Mouse (Mus musculus) hindbrain, embryonic 12.5 days (tissue): ENCODE results near the gene Cox10. TPM values are rescaled to one million over a fixed set of nuclear protein-coding genes. Genes with fewer than 3 reads are reported as not detected.
A peak's percentile ranks its signal among the peaks of the same experiment; 100 is the strongest.

Experiments
- ATAC-seq: fragments of 200-750 bp; cut with Nextera tagmentation; 2 replicates; pipeline ENCODE4 v1.8.0; 2017; ENCODE audit warnings: moderate TSS enrichment; ENCODE audit not compliant: low FRiP score
- H3K27ac ChIP-seq: fragments of 300-500 bp; sonication (generic); 2 replicates; pipeline ENCODE4 v1.5.1; 2016; ENCODE audit warnings: mild to moderate bottlenecking
- H3K27me3 ChIP-seq: fragments of 300-500 bp; sonication (generic); 2 replicates; pipeline ENCODE4 v1.6.1; 2016; ENCODE audit warnings: mild to moderate bottlenecking
- H3K36me3 ChIP-seq: fragments of 300-500 bp; sonication (generic); 2 replicates; pipeline ENCODE4 v1.6.1; 2016; ENCODE audit warnings: mild to moderate bottlenecking
- H3K4me1 ChIP-seq: fragments of 300-500 bp; sonication (generic); 2 replicates; pipeline ENCODE4 v1.6.1; 2016
- H3K4me2 ChIP-seq: fragments of 300-500 bp; sonication (generic); replicated peaks from 2 replicates; pipeline ENCODE4 v1.6.1; 2016; ENCODE audit warnings: mild to moderate bottlenecking
- H3K4me3 ChIP-seq: fragments of 300-500 bp; sonication (generic); 2 replicates; pipeline ENCODE4 v1.5.1; 2016; ENCODE audit warnings: mild to moderate bottlenecking
- H3K9ac ChIP-seq: fragments of 300-500 bp; sonication (generic); 2 replicates; pipeline ENCODE4 v1.6.1; 2016; ENCODE audit warnings: mild to moderate bottlenecking, moderate library complexity
- H3K9me3 ChIP-seq: fragments of 300-500 bp; sonication (generic); replicated peaks from 2 replicates; pipeline ENCODE4 v1.6.1; 2016; ENCODE audit warnings: mild to moderate bottlenecking
- WGBS: fragments of 180-500 bp; shearing (Covaris S2); methylation state at CpG from one replicate; pipeline ENCODE4 v1.1.7; 2016; 5-methylcytosine and 5-hydroxymethylcytosine counted together
- polyA plus RNA-seq: library from polyadenylated mRNA; unstranded; fragments of >200 nt; fragmentation: Nextera tagmentation; extraction: Ambion mirVana; gene quantifications from 2 replicates; pipeline ENCODE4 v1.2.1, GENCODE M21; 2016

Gene Cox10
- polyA plus RNA-seq, 1 experiment from 2014 or later = 19.8 TPM

- Histone ChIP-seq H3K27ac (0 out of 2 replicates have a peak overlapping the region, but pooled peaks have one; percentile 24), H3K27me3 (no peaks in the 10 kb centered on the region; the same call in 1 of the 2 replicates), H3K4me1 (peaks cover 23% of the 10 kb centered on the region), H3K9ac (no peak overlapping the region), H3K36me3 (peaks cover 3% of the 10 kb centered on the region; the same call in 1 of the 2 replicates), H3K9me3 (no peaks in the 10 kb centered on the region), H3K4me2 (no peak overlapping the region), H3K4me3 (no peak overlapping the region)
- peak; percentile 59 for ATAC-seq
- WGBS = 31% methylated on average over 11 of the region's 11 CpGs
These were observed 109.9 kb downstream of the Cox10 start for GRCm38 (mm10) chr11:63969205-63969910.

- Histone ChIP-seq H3K27me3 (no peaks in the 10 kb centered on the region; the same call in 1 of the 2 replicates), H3K9ac (no peak overlapping the region), H3K4me3 (no peak overlapping the region), H3K36me3 (peaks cover 7% of the 10 kb centered on the region), H3K27ac (no peak overlapping the region), H3K4me2 (no peak overlapping the region), H3K4me1 (peaks cover 23% of the 10 kb centered on the region), H3K9me3 (no peaks in the 10 kb centered on the region)
- 31% methylated on average over 3 of the region's 3 CpGs for WGBS
- ATAC-seq = no peak
These were observed 110.8 kb downstream of the Cox10 start for GRCm38 (mm10) chr11:63968388-63969035.

GRCm38 (mm10) chr11:63967641-63968387 is 111.5 kb downstream of the Cox10 start:
- 81% methylated on average over 9 of the region's 9 CpGs for WGBS
- no peaks in the 10 kb centered on the region for H3K9me3 ChIP-seq
- H3K4me3 ChIP-seq = no peak overlapping the region
- ATAC-seq = no peak
- no peaks in the 10 kb centered on the region; the same call in 1 of the 2 replicates for H3K27me3 ChIP-seq
- peaks cover 9% of the 10 kb centered on the region for H3K36me3 ChIP-seq
- peaks cover 23% of the 10 kb centered on the region for H3K4me1 ChIP-seq
- no peak overlapping the region for H3K4me2 ChIP-seq
- H3K9ac ChIP-seq = no peak overlapping the region
- no peak overlapping the region for H3K27ac ChIP-seq

GRCm38 (mm10) chr11:63965437-63965836 is 113.8 kb downstream of the Cox10 start:
- 82% methylated on average over 5 of the region's 5 CpGs for WGBS

GRCm38 (mm10) chr11:63957207-63957606 is 122.1 kb downstream of the Cox10 start:
- WGBS = 39% methylated on average over 3 of the region's 4 CpGs
- H3K36me3 ChIP-seq = no peaks in the 10 kb centered on the region
- no peak overlapping the region for H3K4me3 ChIP-seq
- H3K4me2 ChIP-seq = no peak overlapping the region
- no peak for ATAC-seq
- no peaks in the 10 kb centered on the region for H3K27me3 ChIP-seq
- peaks cover 21% of the 10 kb centered on the region for H3K4me1 ChIP-seq
- no peaks in the 10 kb centered on the region for H3K9me3 ChIP-seq
- H3K9ac ChIP-seq = no peak overlapping the region
- no peak overlapping the region for H3K27ac ChIP-seq

More at GRCm38 (mm10) chr11:63965437-63965836, 113.8 kb downstream of the Cox10 start:
- H3K9ac ChIP-seq = no peak overlapping the region
- H3K27ac ChIP-seq = no peak overlapping the region
- peaks cover 23% of the 10 kb centered on the region for H3K4me1 ChIP-seq
- no peaks in the 10 kb centered on the region; the same call in 1 of the 2 replicates for H3K27me3 ChIP-seq
- no peak overlapping the region for H3K4me3 ChIP-seq
- H3K36me3 ChIP-seq = peaks cover 9% of the 10 kb centered on the region
- H3K4me2 ChIP-seq = no peak overlapping the region
- H3K9me3 ChIP-seq = no peaks in the 10 kb centered on the region
- no peak for ATAC-seq

- no peaks in the 10 kb centered on the region for H3K9me3 ChIP-seq
- no peak overlapping the region for H3K4me3 ChIP-seq
- no peak overlapping the region for H3K9ac ChIP-seq
- 20% methylated on average over 7 of the region's 7 CpGs for WGBS
- no peaks in the 10 kb centered on the region for H3K27me3 ChIP-seq
- no peak overlapping the region for H3K27ac ChIP-seq
- no peak overlapping the region for H3K4me2 ChIP-seq
- no peaks in the 10 kb centered on the region for H3K36me3 ChIP-seq
- ATAC-seq = no peak
- H3K4me1 ChIP-seq = peaks cover 25% of the 10 kb centered on the region
These were observed 122.5 kb downstream of the Cox10 start for GRCm38 (mm10) chr11:63956748-63957147.

- no peak overlapping the region for H3K4me2 ChIP-seq
- no peak for ATAC-seq
- H3K9me3 ChIP-seq = no peaks in the 10 kb centered on the region
- H3K9ac ChIP-seq = no peak overlapping the region
- no peaks in the 10 kb centered on the region for H3K36me3 ChIP-seq
- WGBS = 90% methylated on average over 2 of the region's 2 CpGs
- H3K4me1 ChIP-seq = peaks cover 30% of the 10 kb centered on the region
- H3K27ac ChIP-seq = no peak overlapping the region
- H3K27me3 ChIP-seq = peaks cover 15% of the 10 kb centered on the region
- H3K4me3 ChIP-seq = no peak overlapping the region
These were observed 125.4 kb downstream of the Cox10 start for GRCm38 (mm10) chr11:63953887-63954286.

- Histone ChIP-seq H3K9ac (no peak overlapping the region), H3K4me3 (no peak overlapping the region), H3K27ac (no peak overlapping the region), H3K36me3 (no peaks in the 10 kb centered on the region), H3K4me1 (peaks cover 30% of the 10 kb centered on the region), H3K4me2 (peak overlapping the region; percentile 47; the same call in 1 of the 2 replicates), H3K27me3 (peaks cover 15% of the 10 kb centered on the region), H3K9me3 (no peaks in the 10 kb centered on the region)
- ATAC-seq = no peak
- whole genome bisulfite sequencing = 18% methylated on average over 4 of the region's 4 CpGs
These were observed 126.5 kb downstream of the Cox10 start for GRCm38 (mm10) chr11:63952743-63953191.

GRCm38 (mm10) chr11:63951831-63952631 is 127.2 kb downstream of the Cox10 start:
- Histone ChIP-seq H3K9ac (peak overlapping the region; percentile 10; the same call in 1 of the 2 replicates), H3K9me3 (no peaks in the 10 kb centered on the region), H3K27ac (peak overlapping the region; percentile 4), H3K4me2 (peak overlapping the region; percentile 47), H3K27me3 (peaks cover 15% of the 10 kb centered on the region), H3K4me3 (peak overlapping the region; percentile 24), H3K36me3 (no peaks in the 10 kb centered on the region), H3K4me1 (peaks cover 29% of the 10 kb centered on the region)
- peak; percentile 85 for ATAC-seq
- WGBS = 5% methylated on average over 19 of the region's 19 CpGs

- Histone ChIP-seq H3K4me3 (no peak overlapping the region), H3K9ac (no peak overlapping the region), H3K36me3 (no peaks in the 10 kb centered on the region), H3K4me2 (no peak overlapping the region), H3K9me3 (no peaks in the 10 kb centered on the region), H3K27ac (no peak overlapping the region), H3K27me3 (peaks cover 18% of the 10 kb centered on the region), H3K4me1 (peaks cover 21% of the 10 kb centered on the region)
- ATAC-seq = no peak
- WGBS = 87% methylated on average over 11 of the region's 11 CpGs
These were observed 130.9 kb downstream of the Cox10 start for GRCm38 (mm10) chr11:63948371-63948770.

- Histone ChIP-seq H3K4me1 (peaks cover 8% of the 10 kb centered on the region), H3K9ac (no peak overlapping the region), H3K27ac (no peak overlapping the region), H3K4me2 (no peak overlapping the region), H3K36me3 (no peaks in the 10 kb centered on the region), H3K27me3 (peaks cover 19% of the 10 kb centered on the region), H3K9me3 (no peaks in the 10 kb centered on the region), H3K4me3 (no peak overlapping the region)
- ATAC-seq = no peak
- 89% methylated on average over 2 of the region's 2 CpGs for WGBS
These were observed 132.2 kb downstream of the Cox10 start for GRCm38 (mm10) chr11:63947024-63947423.
